Mouse (Mus musculus) CH12.LX (cell line): ENCODE measurements around the gene Saa4.

ENCODE experiments used
- CHD1 ChIP-seq: IDR thresholded peaks from 2 replicates; pipeline ENCODE4 v1.6.1; 2012; ENCODE audit warnings: low read depth, low read length, improper control_type of control experiment, inconsistent platforms
- CHD2 ChIP-seq: IDR thresholded peaks from 2 replicates; pipeline ENCODE4 v1.6.1; 2011; ENCODE audit warnings: low read length, improper control_type of control experiment
- CTCF ChIP-seq, 2 experiments: IDR thresholded peaks in 1 of 2; conservative IDR thresholded peaks in 1 of 2; 2 replicates each; pipeline ENCODE4 v1.5.1; 2011 to 2012; ENCODE audit warnings: low read depth in 2 of 2, low read length in 2 of 2, improper control_type of control experiment in 1 of 2, inconsistent platforms in 1 of 2, mild to moderate bottlenecking in 1 of 2, moderate library complexity in 1 of 2
- EP300 ChIP-seq: IDR thresholded peaks from 2 replicates; pipeline ENCODE4 v1.6.1; 2011; ENCODE audit warnings: low read length, improper control_type of control experiment
- IRF4 ChIP-seq: IDR thresholded peaks from 2 replicates; pipeline ENCODE4 v1.6.1; 2014; ENCODE audit warnings: low read depth, mild to moderate bottlenecking, inconsistent platforms, low read length, improper control_type of control experiment
- NELFE ChIP-seq: IDR thresholded peaks from 2 replicates; pipeline ENCODE4 v1.6.1; 2011; ENCODE audit warnings: low read depth, low read length, improper control_type of control experiment
- NRF1 ChIP-seq: IDR thresholded peaks from 2 replicates; pipeline ENCODE4 v1.6.1; 2014; ENCODE audit warnings: low read depth, mild to moderate bottlenecking, inconsistent platforms, low read length, improper control_type of control experiment, moderate library complexity
- POLR2A ChIP-seq: IDR thresholded peaks from 2 replicates; pipeline ENCODE4 v1.6.1; 2011; ENCODE audit warnings: low read depth, mild to moderate bottlenecking, improper control_type of control experiment, low read length
- POLR2AphosphoS2 ChIP-seq: IDR thresholded peaks from 2 replicates; pipeline ENCODE4 v1.6.1; 2011; ENCODE audit warnings: low read depth, low read length, improper control_type of control experiment
- TCF12 ChIP-seq: IDR thresholded peaks from 2 replicates; pipeline ENCODE4 v1.6.1; 2014; ENCODE audit warnings: low read depth, mild to moderate bottlenecking, inconsistent platforms, low read length, improper control_type of control experiment
- ZC3H11A ChIP-seq: IDR thresholded peaks from 2 replicates; pipeline ENCODE4 v1.6.1; 2012; ENCODE audit warnings: low read depth, mild to moderate bottlenecking, inconsistent platforms, low read length, improper control_type of control experiment
- ZMIZ1 ChIP-seq: IDR thresholded peaks from 2 replicates; pipeline ENCODE4 v1.6.1; 2012; ENCODE audit warnings: low read depth, mild to moderate bottlenecking, inconsistent platforms, low read length, improper control_type of control experiment

DNA sequence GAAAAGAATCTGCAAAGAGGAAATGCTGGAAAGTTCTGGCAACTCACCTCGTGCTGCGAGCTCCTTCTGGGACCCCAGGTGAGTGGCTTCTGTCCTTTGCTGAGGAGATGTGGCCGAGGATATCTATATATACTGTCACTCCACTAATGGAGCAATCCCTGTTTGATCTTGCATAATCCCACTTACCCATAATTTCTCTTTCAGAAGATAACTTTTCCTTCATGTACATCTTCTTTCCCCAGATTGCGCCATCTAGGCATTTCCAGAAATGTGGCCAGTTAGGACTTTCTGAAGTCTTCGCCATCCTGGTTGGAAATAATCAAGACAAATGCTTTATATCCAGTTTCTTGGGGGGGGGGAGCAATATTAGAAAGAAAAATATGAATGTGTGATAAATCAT lies 16.8 kb downstream of the Saa4 start, which contains the start of gene Saa3:
- TF ChIP-seq IRF4 (no peak), POLR2A (no peak), ZC3H11A (no peak), CTCF (conservative IDR thresholded peaks at IDR 0.05 in 1 of 2, IDR thresholded peaks at IDR 0.05 in 1 of 2; ENCODE audit: low read depth in 2 of 2, low read length in 2 of 2) (no peak), NELFE (no peak), TCF12 (no peak), EP300 (no peak), CHD2 (no peak), CHD1 (no peak), ZMIZ1 (no peak), POLR2AphosphoS2 (no peak), NRF1 (no peak)
